Mouse (Mus musculus) midbrain, embryonic 16.5 days (tissue): Measurements from ENCODE around the gene Pdlim4. TPM values are rescaled to one million over a fixed set of nuclear protein-coding genes. Genes with fewer than 3 reads are reported as not detected.

Experiments used
- ATAC-seq: fragments of 200-750 bp; cut with Nextera tagmentation; 2 replicates; pipeline ENCODE4 v1.8.0; 2017; ENCODE audit warnings: moderate TSS enrichment
- H3K27ac ChIP-seq: fragments of 300-500 bp; sonication (generic); 2 replicates; pipeline ENCODE4 v1.5.1; 2014; ENCODE audit warnings: mild to moderate bottlenecking, low read length, mixed read lengths
- H3K27me3 ChIP-seq: fragments of 300-500 bp; sonication (generic); 2 replicates; pipeline ENCODE4 v1.6.1; 2014; ENCODE audit warnings: low read depth, low read length, mixed read lengths; ENCODE audit not compliant: control insufficient read depth, insufficient read depth
- H3K36me3 ChIP-seq: fragments of 300-500 bp; sonication (generic); 2 replicates; pipeline ENCODE4 v1.6.1; 2014; ENCODE audit warnings: mild to moderate bottlenecking, low read length, moderate library complexity, mixed read lengths; ENCODE audit not compliant: control insufficient read depth, insufficient read depth
- H3K4me1 ChIP-seq: fragments of 300-500 bp; sonication (generic); 2 replicates; pipeline ENCODE4 v1.6.1; 2014; ENCODE audit warnings: mild to moderate bottlenecking, low read length, mixed read lengths; ENCODE audit not compliant: control insufficient read depth, insufficient read depth
- H3K4me2 ChIP-seq: fragments of 300-500 bp; sonication (generic); 2 replicates; pipeline ENCODE4 v1.6.1; 2014; ENCODE audit warnings: mild to moderate bottlenecking, low read length, mixed read lengths
- H3K4me3 ChIP-seq: fragments of 300-500 bp; sonication (generic); 2 replicates; pipeline ENCODE4 v1.5.1; 2014; ENCODE audit warnings: low read depth, mild to moderate bottlenecking, low read length, moderate library complexity, mixed read lengths
- H3K9ac ChIP-seq: fragments of 300-500 bp; sonication (generic); 2 replicates; pipeline ENCODE4 v1.6.1; 2014; ENCODE audit warnings: low read depth, low read length, mixed read lengths
- H3K9me3 ChIP-seq: fragments of 300-500 bp; sonication (generic); replicated peaks from 2 replicates; pipeline ENCODE4 v1.6.1; 2014; ENCODE audit warnings: mild to moderate bottlenecking, low read length, mixed read lengths; ENCODE audit not compliant: control insufficient read depth, poor library complexity, severe bottlenecking
- WGBS: fragments of 180-500 bp; shearing (Covaris S2); extraction: QIAGEN DNeasy Blood & Tissue Kit; methylation state at CpG from one replicate; pipeline ENCODE4 v1.1.7; 2014; 5-methylcytosine and 5-hydroxymethylcytosine counted together
- polyA plus RNA-seq: library from polyadenylated mRNA; unstranded; fragments of >200 nt; fragmentation: Nextera tagmentation; extraction: Ambion mirVana; gene quantifications from 2 replicates; pipeline ENCODE4 v1.2.1, GENCODE M21; 2015

Gene Pdlim4
- polyA plus RNA-seq, 1 experiment from 2014 or later, result 26.7 TPM

- no peaks in the 10 kb centered on the region for H3K36me3 ChIP-seq
- WGBS, result 29% methylated on average over 12 of the region's 12 CpGs
- H3K4me1 ChIP-seq, result no peaks in the 10 kb centered on the region; the same call in 1 of the 2 replicates
- no peaks in the 10 kb centered on the region for H3K9me3 ChIP-seq
- no peak overlapping the region for H3K27ac ChIP-seq
- H3K9ac ChIP-seq, result no peak overlapping the region
- H3K27me3 ChIP-seq, result peaks cover 7% of the 10 kb centered on the region
- H3K4me3 ChIP-seq, result peak overlapping the region; percentile 43; the same call in 1 of the 2 replicates
- H3K4me2 ChIP-seq, result peak overlapping the region; percentile 66
- no peak for ATAC-seq
Observed at GRCm38 (mm10) chr11:54067318-54067995, 1.4 kb downstream of the Pdlim4 start.

GRCm38 (mm10) chr11:54066400-54066799, 2.4 kb downstream of the Pdlim4 start:
- WGBS, result 77% methylated on average over 5 of the region's 5 CpGs
- H3K4me2 ChIP-seq, result no peak overlapping the region

DNA sequence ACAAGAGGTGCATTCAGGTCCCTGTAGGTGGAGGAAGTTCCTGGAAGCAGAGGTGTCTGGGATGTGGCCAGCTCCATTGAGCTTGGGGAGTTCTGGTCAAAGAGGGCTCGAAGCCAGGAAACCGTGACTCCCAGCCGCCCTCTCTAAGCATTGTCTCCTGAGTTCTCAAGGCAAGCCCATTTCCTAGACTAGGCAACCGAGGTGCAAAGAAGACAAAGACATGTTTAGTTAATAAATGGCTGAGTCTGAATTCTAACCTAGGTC, 3.0 kb downstream of the Pdlim4 start:
- no peaks in the 10 kb centered on the region; the same call in 1 of the 2 replicates for H3K4me1 ChIP-seq
- no peaks in the 10 kb centered on the region for H3K9me3 ChIP-seq
- H3K4me3 ChIP-seq, result no peak overlapping the region
- H3K36me3 ChIP-seq, result no peaks in the 10 kb centered on the region
- WGBS, result 85% methylated on average over 4 of the region's 4 CpGs
- H3K27me3 ChIP-seq, result peaks cover 7% of the 10 kb centered on the region
- H3K9ac ChIP-seq, result no peak overlapping the region
- H3K4me2 ChIP-seq, result no peak overlapping the region
- no peak for ATAC-seq
- no peak overlapping the region for H3K27ac ChIP-seq

More at GRCm38 (mm10) chr11:54066400-54066799, 2.4 kb downstream of the Pdlim4 start:
- H3K9me3 ChIP-seq, result no peaks in the 10 kb centered on the region
- ATAC-seq, result no peak
- no peaks in the 10 kb centered on the region; the same call in 1 of the 2 replicates for H3K4me1 ChIP-seq
- no peaks in the 10 kb centered on the region for H3K36me3 ChIP-seq
- H3K27ac ChIP-seq, result no peak overlapping the region
- no peak overlapping the region for H3K9ac ChIP-seq
- no peak overlapping the region for H3K4me3 ChIP-seq
- H3K27me3 ChIP-seq, result peaks cover 7% of the 10 kb centered on the region

GRCm38 (mm10) chr11:54065106-54065914, 3.5 kb downstream of the Pdlim4 start:
- ATAC-seq, result no peak
- Histone ChIP-seq H3K4me1 (no peaks in the 10 kb centered on the region; the same call in 1 of the 2 replicates), H3K4me2 (no peak overlapping the region), H3K27ac (no peak overlapping the region), H3K9ac (no peak overlapping the region), H3K9me3 (no peaks in the 10 kb centered on the region), H3K4me3 (no peak overlapping the region), H3K36me3 (no peaks in the 10 kb centered on the region), H3K27me3 (peaks cover 7% of the 10 kb centered on the region)
- 94% methylated on average over 12 of the region's 12 CpGs for WGBS

- WGBS, result 71% methylated on average over 3 of the region's 3 CpGs
Observed at GRCm38 (mm10) chr11:54064412-54064978, 4.3 kb downstream of the Pdlim4 start.

DNA sequence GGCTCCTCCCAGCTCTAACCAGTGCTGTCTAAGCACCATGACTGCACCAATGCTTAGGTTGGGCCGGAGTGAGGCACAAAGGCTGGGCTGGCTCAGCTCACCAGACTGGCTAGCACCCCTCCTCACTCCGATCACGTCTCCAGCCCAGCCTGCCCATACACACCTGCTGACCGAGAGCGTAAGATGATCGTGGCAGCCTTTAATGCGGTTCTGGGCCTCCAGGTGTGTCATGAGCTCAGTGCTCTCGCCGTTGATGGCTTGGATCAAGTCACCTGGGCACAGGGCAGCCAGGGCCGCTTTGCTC, 5.4 kb downstream of the Pdlim4 start:
- 90% methylated on average over 10 of the region's 10 CpGs for WGBS
- no peak overlapping the region for H3K9ac ChIP-seq
- no peak overlapping the region for H3K27ac ChIP-seq
- H3K4me1 ChIP-seq, result peaks cover 6% of the 10 kb centered on the region
- no peaks in the 10 kb centered on the region for H3K36me3 ChIP-seq
- no peaks in the 10 kb centered on the region for H3K9me3 ChIP-seq
- H3K4me2 ChIP-seq, result no peak overlapping the region
- no peak for ATAC-seq
- H3K4me3 ChIP-seq, result no peak overlapping the region
- peaks cover 4% of the 10 kb centered on the region; the same call in 1 of the 2 replicates for H3K27me3 ChIP-seq

More at GRCm38 (mm10) chr11:54064412-54064978, 4.3 kb downstream of the Pdlim4 start:
- peaks cover 4% of the 10 kb centered on the region; the same call in 1 of the 2 replicates for H3K27me3 ChIP-seq
- H3K4me3 ChIP-seq, result no peak overlapping the region
- H3K9ac ChIP-seq, result no peak overlapping the region
- H3K4me2 ChIP-seq, result no peak overlapping the region
- H3K9me3 ChIP-seq, result no peaks in the 10 kb centered on the region
- no peak overlapping the region for H3K27ac ChIP-seq
- no peaks in the 10 kb centered on the region; the same call in 1 of the 2 replicates for H3K4me1 ChIP-seq
- no peaks in the 10 kb centered on the region for H3K36me3 ChIP-seq
- ATAC-seq, result no peak

DNA sequence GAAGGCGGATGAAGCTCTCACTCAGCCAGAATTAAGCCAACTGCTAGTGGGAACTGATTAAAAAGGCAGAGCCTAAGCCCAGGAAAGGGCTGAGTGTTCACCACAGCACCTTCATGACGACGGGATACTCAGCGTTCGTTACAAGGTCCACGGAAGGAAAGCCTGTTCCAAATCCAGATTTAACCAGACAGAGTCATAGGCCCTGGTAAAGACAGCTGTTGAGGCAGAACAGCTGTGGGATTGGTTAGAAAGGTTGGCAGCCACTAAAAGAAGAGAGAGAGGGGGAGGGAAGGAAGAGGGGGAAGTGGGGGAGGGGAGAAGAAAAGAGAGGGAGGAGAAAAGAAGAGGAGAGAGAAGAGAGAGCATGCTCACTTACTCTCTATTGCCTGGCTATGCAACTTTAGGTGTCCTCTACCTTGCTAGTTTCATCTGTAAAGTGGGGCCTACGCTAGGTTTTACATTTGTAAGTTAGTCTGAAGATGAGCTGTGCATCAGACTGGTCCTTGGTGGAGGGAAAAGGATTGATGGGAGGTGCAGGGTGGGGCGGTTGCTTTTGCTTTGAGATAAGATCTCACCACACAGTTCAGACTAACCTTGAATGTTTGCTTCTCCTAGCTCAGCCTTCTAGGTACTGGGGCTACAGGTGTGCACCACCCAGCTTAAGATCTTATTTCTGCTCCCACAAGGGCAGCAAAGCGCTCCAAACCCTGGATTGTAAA, 5.9 kb downstream of the Pdlim4 start:
- peaks cover 7% of the 10 kb centered on the region for H3K4me1 ChIP-seq
- 73% methylated on average over 9 of the region's 9 CpGs for WGBS
- ATAC-seq, result no peak
- no peak overlapping the region for H3K9ac ChIP-seq
- H3K9me3 ChIP-seq, result no peaks in the 10 kb centered on the region
- H3K4me3 ChIP-seq, result no peak overlapping the region
- no peaks in the 10 kb centered on the region for H3K36me3 ChIP-seq
- no peak overlapping the region for H3K4me2 ChIP-seq
- no peak overlapping the region for H3K27ac ChIP-seq
- H3K27me3 ChIP-seq, result peaks cover 1% of the 10 kb centered on the region; the same call in 1 of the 2 replicates

- 72% methylated on average over 12 of the region's 12 CpGs for WGBS
- H3K4me2 ChIP-seq, result no peak overlapping the region
- peaks cover 7% of the 10 kb centered on the region for H3K4me1 ChIP-seq
- no peak overlapping the region for H3K27ac ChIP-seq
- ATAC-seq, result no peak
- H3K4me3 ChIP-seq, result no peak overlapping the region
- H3K27me3 ChIP-seq, result no peaks in the 10 kb centered on the region
- H3K36me3 ChIP-seq, result no peaks in the 10 kb centered on the region
- no peak overlapping the region for H3K9ac ChIP-seq
- no peaks in the 10 kb centered on the region for H3K9me3 ChIP-seq
Observed at GRCm38 (mm10) chr11:54062086-54062752, 6.6 kb downstream of the Pdlim4 start.
